Mouse (Mus musculus) 3T3-L1 (cell line): ENCODE results near the gene Prl3d2.
"Not testable (repeated sequence)": the region's sequence is repeated elsewhere in the genome, so short reads cannot be mapped to it uniquely, and the experiment has no call there.

Experiments
- DNase-seq: peaks from one replicate; pipeline ENCODE4 v3.0.0-alpha.2; 2015; ENCODE audit warnings: low read depth, low spot score

The Prl3d2 gene

GRCm38 (mm10) chr13:27121398-27121797 lies at the start of gene Prl3d2:
Gene Prl3d2, plus strand, starts transcription at chr13:27121698.
- DNase-seq: not testable (repeated sequence)

- DNase-seq: not testable (repeated sequence)
Measured at GRCm38 (mm10) chr13:27093890-27094289, 27.6 kb upstream of the Prl3d2 start, which contains the start of gene Prl3d1. Gene Prl3d1, plus strand, starts transcription at chr13:27094190.

GRCm38 (mm10) chr13:27148264-27148663 lies 26.8 kb downstream of the Prl3d2 start:
- DNase-seq: peak; percentile 75

- not testable (repeated sequence) for DNase-seq
Measured at GRCm38 (mm10) chr13:27156490-27156889, 35.0 kb downstream of the Prl3d2 start, which contains the start of gene Prl3d3. Gene Prl3d3, plus strand, starts transcription at chr13:27156790.
